Mouse (Mus musculus): ENCODE results near the gene Snx22.
A peak's percentile ranks its signal among the peaks of the same experiment; 100 is the strongest.

Snx22 gene

GRCm38 (mm10) chr9:66068056-66068455, 1.5 kb downstream of the Snx22 start:
- no peak for DNase-seq

GRCm38 (mm10) chr9:66067542-66067941, 2.0 kb downstream of the Snx22 start:
- DNase-seq, result peak; percentile 21

- DNase-seq, result no peak
These were observed 2.7 kb downstream of the Snx22 start for GRCm38 (mm10) chr9:66066791-66067190.

DNA sequence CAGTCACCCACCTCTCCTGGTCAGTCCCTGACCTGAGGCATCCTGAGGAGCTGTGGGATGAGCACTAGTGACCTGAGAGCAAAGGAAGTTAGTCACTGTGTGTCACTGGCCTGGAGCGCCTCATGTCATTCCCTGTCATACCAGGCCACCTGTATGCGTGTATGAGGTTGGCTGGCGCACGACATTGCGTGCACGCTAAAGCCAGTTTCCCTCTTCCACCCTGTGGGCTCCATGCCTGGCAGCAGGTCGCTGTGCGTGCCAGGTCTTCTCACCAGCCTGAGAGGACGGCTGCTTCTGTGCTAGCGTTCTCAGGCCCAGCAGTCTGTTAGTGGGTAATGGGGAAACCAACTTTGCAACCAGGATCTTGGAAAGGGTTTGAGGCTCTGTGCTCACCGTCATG, 5.2 kb downstream of the Snx22 start:
- DNase-seq, result no peak

DNA sequence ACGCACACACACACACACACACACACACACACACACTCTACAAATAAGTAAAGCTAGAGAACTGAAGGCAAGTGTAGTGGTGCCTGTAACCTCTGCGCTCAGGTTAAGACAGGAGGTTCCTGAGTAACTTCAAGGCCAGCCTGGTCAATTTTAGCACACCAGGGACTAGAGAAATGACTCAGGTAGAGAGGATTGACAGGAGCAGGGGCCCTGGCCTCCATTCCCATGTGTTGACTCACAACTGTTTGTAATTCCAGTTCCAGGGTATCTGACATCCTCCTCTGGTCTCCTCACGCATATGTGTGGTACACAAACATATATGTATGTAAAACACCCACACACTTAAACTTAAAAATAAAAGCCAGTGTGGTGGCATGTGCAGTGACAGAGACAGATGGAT, 6.1 kb downstream of the Snx22 start:
- DNase-seq, result no peak

DNA sequence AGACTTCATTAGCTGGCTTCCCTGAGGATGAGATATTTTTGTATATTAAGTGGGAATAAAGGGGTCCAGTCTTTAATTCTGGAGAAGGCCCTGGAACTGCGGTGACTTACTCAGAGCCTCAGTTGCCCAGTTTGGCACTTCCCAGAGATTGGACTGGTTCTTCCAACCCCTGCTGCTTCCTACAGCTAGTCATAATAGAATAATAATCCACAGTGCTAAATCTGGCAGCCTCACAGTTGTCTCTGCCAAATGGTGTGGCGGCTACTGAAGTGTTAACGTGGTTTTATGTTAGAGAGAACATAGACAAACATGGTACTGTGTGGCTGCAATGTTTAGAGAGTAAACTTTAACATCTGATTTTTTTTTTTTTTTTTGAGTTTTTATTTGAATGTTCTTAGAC, 7.9 kb downstream of the Snx22 start:
- DNase-seq, result no peak

DNA sequence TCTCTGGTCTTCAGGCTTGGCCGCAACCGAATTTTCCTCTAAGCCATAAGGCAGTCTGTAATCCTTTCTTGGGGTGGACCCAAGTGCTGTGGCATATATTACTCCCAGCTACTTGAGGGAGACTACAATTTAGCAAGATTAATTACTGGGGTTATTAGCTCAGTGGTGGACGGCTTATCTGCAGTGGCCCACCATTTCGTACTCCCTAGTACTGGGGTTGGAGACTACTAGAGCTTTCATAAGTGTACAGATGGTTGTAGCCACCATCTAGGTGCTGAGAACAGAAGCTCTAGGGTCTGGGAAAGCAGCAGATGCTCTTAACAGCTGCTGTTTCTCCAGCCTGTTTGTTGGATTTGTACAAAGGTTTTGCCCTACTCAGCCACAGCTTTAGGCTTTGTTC, 8.5 kb downstream of the Snx22 start:
- no peak for DNase-seq

DNA sequence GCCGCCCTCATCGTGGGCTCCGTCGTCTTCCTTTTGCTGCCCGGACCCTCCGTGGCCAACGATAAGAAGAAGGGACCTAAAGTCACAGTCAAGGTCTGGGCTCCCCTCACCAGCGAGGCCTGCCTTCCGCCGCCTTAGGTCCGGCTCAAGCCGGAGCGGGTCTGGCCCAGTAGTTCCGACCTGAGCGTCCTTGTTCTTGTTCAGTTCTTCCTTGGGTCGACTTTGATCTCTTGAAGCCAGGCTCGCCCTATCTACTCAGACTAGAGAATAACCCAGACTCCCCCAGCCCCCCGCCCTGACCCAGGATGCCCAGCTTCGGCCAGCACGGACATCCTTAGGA, 9.2 kb downstream of the Snx22 start:
- no peak for DNase-seq

DNA sequence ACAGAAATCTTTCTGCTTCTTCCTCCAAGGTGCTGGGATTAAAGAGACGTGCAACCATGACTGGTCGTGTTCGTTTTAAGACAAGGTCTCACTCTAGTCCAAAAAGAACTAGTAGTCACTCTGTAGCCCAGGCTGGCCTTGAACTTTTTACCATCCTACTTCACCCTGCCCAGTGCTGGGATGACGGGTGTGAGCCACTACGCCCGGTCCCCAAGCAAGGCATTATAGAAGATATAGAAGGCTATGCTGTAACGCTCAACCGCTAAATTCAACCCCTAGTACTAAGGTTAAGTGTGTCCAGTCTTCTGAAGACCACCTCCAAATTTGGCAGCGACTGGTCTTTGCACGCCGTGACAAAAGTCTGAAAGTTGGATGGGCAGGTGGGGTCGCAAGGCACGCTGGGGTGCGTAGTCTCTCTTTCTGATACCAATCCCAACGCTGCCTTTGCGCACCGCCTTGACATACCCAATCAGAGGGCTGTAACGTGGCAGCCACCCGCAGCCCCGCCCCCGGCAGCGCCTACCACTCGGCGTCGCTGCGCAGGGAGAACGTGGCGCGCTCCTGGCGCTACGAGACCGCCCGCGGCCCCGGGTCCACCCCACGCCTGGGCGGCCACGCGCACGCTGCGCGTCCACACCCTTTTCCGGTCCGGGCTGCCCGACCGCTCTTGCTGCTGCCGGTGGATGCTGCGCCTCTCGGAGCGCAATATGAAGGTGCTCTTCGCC, 9.8 kb downstream of the Snx22 start, which contains the start of gene Ppib:
Gene Ppib, plus strand, starts transcription at position 640 of the 725 bp plus-strand sequence.
- peak; percentile 97 for DNase-seq

DNA sequence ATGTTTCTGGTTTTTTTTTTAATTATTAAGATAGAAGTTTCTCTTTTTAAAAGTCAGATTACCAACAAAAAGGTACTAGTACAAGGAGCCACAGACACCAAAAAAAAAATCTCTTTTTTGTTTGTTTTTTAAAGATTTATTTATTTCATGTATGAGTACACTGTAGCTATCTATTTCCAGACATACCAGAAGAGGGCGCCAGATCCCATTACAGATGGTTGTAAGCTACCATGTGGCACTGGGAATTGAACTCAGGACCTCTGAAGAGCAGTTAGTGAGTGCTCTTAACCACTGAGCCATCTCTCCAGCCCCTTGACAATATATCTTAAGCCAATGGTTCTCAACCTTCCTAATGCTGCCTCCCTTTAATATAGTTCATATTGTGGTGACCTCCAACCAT, 15.9 kb downstream of the Snx22 start:
- no peak for DNase-seq

GRCm38 (mm10) chr9:66052731-66053130, 16.8 kb downstream of the Snx22 start:
- no peak for DNase-seq

- DNase-seq, result no peak
These were observed 18.0 kb downstream of the Snx22 start for GRCm38 (mm10) chr9:66051493-66051892.

DNA sequence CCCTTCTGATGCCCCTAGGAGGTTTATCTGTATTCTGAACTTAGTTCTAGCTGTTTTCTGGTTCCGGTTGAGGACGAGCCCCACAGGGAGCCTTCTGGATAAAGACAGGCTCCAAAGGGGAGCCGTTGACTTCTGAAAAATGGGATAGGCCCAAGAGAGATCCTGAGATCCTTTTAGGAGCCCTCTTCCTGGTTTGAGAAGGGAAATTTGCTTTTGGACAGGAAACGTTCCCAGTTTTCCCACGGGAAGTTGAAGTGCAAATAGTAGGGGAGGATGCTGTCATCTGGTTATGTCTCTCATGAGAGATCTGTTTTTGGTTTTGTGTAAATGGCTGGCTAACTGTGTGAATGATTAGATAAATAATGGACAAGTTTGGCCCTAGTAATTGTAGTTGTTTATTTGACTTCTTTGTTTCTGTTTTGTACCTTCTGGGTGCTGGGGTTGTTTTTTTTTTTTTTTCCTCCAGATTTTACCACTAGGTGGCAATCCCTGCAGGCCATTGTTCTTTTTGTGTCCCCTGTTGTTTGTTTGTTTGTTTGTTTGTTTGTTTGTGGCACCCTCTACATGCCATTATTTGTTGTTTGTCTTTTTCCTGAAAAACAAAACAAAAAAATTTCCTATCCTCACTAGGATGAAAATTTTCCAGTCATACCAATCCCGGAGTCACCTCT, 19.5 kb downstream of the Snx22 start:
- DNase-seq, result no peak

- DNase-seq, result no peak
These were observed 26.3 kb downstream of the Snx22 start for GRCm38 (mm10) chr9:66043241-66043640.

- no peak for DNase-seq
These were observed 27.2 kb downstream of the Snx22 start for GRCm38 (mm10) chr9:66042331-66042730.

DNA sequence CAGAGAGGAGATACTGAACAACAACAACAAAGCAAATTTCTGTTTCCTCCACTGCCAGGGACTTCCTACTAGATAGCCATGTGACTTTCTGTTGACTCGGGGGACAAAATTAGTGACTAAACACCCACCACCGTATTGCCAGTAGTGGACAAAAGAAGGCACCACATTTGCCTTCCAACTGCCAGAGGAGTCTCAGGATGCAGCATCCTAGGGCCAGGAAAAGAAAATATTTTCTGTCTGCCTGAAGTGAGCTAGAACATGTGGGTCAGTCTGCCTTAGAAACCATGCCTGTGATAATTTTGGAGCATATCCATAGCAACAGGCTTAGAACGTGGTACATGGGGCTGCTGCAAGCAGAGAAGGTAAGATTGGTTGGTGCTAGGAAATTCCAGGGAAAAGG, 28.7 kb downstream of the Snx22 start:
- DNase-seq, result no peak

GRCm38 (mm10) chr9:66039290-66039689, 30.2 kb downstream of the Snx22 start:
- no peak for DNase-seq

DNA sequence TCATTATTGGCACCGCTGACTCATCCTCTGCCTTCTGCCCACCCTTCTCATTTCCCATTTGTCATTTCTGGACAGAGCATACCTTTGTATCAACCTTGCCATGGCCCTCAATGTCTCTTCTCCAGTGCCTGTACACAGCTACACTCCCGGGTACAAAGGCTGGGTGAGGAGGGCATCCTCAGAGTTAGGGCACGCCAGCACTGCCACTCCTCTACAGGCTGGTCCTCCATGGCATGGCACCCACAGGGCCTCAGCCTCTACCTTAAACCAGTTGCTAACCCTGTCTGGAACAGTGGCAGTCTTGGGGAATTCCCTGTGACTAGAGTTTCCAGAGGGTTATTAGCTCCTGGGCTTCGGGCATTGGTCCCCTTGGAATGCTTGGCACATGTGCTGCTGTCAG, 30.9 kb downstream of the Snx22 start:
- no peak for DNase-seq

DNA sequence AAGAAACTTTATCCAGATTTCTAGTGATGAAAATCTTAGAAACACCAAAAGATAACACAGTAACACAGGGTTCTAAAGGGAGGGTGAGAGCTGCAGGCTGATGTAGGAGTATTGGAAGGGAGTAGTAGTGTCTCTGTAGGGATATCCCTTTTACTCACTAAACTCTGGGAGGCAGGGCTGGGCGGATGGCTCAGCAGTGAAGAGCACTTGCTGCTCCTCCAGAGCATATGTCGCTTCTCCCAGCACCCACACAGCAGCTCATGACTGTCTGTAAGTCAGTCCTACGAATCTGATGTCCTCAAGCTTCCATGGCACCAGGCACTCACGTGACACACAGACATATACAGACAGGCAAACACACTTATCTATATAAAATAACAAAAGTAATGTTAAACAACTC, 31.4 kb downstream of the Snx22 start:
- no peak for DNase-seq

DNA sequence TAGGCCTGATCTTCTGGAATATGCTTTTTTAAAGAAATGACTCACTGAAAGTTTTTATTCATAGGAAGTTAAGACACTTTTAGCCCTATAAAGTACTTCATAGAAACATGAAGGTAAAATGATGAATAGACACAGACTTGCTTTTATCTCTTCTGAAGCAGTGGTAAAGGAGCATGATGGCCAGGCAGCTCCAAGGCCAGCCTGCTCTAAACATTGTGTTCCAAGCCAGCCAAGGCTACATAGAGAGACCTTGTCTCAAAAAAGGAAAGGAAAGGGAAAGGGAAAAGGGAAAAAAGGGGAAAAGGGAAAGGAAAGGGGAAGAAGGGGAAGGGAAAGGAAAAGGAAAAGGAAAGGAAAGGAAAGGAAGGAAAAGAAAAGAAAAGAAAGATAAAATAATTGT, 48.9 kb downstream of the Snx22 start:
- no peak for DNase-seq
